Mouse (Mus musculus): ENCODE measurements around the gene Il20ra. TPM values are rescaled to one million over a fixed set of nuclear protein-coding genes. Genes with fewer than 3 reads are reported as not detected.
"Not testable (repeated sequence)": the region's sequence is repeated elsewhere in the genome, so short reads cannot be mapped to it uniquely, and the experiment has no call there.

Gene Il20ra
- polyA plus RNA-seq, 1 experiment from 2014 or later = 0.18 TPM

DNA sequence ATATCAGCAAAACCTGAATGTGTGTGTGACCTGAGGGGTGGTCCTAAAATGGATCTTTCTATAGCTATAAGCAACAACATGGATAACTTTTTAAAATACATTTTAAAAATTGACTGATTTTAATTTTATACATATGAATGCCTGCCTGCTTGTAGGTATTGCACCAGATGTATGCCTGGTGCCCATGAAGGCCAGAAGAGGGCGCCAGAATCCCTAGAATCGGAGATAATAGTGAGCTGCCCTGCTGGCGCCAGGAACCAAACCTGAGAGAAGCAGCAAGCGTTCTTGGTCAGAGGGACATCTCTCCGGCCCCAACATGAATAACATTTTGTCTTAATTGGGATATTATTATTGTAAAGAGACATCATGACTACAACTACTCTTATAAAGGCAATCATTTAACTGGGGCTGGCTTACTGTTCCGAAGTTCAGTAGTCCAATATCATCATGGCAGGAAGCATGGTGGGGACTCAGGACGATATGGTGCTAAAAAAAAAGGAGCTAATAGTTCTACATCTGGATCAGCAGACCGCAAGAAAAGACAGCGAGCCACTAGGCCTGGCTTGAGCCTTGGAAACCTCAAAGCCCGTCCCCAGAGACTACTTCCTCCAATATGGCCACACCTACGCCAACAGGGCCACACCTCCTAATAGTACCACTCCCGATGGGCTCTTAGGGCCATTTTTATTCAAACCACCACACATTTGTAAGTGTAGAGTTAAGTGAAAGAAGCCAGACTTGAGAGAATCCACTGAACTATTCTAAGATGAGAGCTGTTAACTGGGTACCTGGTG lies 3.9 kb upstream of the Il20ra start:
- no peak for ATAC-seq (ENCODE audit: low FRiP score)
- Histone ChIP-seq H3K27me3 (peaks cover 29% of the 10 kb centered on the region), H3K36me3 (no peaks in the 10 kb centered on the region), H3K9me3 (no peaks in the 10 kb centered on the region), H3K9ac (no peak overlapping the region), H3K4me2 (no peak overlapping the region), H3K4me3 (no peak overlapping the region), H3K4me1 (replicated peaks) (peaks cover 10% of the 10 kb centered on the region), H3K27ac (no peak overlapping the region)
- WGBS = 60% methylated on average over 12 of the region's 12 CpGs

DNA sequence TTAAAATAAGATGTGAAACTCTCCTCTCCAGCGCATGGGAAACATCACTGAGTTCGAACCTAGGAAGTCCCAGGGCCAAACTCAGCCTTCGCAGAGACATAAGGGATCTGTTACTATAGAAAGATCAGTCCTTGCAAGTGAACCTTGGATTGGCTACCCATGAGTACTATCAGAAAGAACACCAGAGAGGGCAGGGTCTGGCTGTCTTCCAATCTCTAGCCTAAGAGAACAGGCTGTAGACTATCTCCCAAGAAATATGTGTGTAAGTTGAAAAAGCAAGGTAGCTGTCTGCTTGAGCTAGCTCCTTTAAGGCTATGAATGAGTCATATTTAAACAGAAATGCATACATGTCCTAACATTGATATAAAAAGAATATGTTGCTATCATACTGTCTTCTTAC lies 1.4 kb upstream of the Il20ra start:
- H3K36me3 ChIP-seq = no peaks in the 10 kb centered on the region
- WGBS = 87% methylated on average over 3 of the region's 3 CpGs
- H3K27ac ChIP-seq = no peak overlapping the region
- H3K9me3 ChIP-seq = no peaks in the 10 kb centered on the region
- H3K9ac ChIP-seq = no peak overlapping the region
- H3K4me3 ChIP-seq = no peak overlapping the region
- peaks cover 37% of the 10 kb centered on the region for H3K27me3 ChIP-seq
- no peak overlapping the region for H3K4me2 ChIP-seq
- ATAC-seq (ENCODE audit: low FRiP score) = no peak
- H3K4me1 ChIP-seq (replicated peaks) = peaks cover 10% of the 10 kb centered on the region

DNA sequence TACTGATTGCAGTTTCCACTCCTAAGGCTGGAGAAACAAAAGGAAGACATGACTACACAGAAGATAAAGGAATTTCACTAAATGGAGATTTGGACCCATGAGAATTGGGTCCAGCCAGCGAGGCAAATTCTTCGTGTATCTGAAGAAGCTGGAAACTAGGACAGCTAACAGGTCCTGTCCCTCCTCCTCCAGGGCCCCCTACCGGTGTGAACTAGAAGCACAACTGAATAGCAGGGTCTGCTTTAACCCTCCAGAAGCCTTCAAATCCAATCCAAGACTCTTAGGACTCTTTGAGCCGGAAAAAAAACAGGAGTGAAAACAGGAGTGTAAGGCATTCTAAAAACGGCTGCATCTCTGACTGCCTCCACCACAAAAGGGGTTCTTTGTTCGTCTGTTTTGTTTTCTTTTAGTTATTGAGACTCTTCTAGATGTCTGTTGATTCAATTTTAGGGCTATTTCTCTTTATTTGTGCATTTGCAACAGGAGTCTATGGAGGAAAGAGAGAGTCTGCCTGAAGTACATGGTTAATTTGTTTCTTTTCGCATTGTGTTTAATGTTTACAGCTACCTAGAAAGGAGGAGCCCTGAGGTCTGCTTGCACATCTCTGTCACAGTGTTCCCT lies 709 bp upstream of the Il20ra start:
- H3K27me3 ChIP-seq = peaks cover 37% of the 10 kb centered on the region
- 43% methylated on average over 7 of the region's 7 CpGs for WGBS
- ATAC-seq (ENCODE audit: low FRiP score) = no peak
- H3K27ac ChIP-seq = no peak overlapping the region
- H3K9ac ChIP-seq = no peak overlapping the region
- peaks cover 10% of the 10 kb centered on the region for H3K4me1 ChIP-seq (replicated peaks)
- H3K4me3 ChIP-seq = no peak overlapping the region
- H3K4me2 ChIP-seq = peak overlapping the region; percentile 87
- H3K36me3 ChIP-seq = no peaks in the 10 kb centered on the region
- H3K9me3 ChIP-seq = no peaks in the 10 kb centered on the region

DNA sequence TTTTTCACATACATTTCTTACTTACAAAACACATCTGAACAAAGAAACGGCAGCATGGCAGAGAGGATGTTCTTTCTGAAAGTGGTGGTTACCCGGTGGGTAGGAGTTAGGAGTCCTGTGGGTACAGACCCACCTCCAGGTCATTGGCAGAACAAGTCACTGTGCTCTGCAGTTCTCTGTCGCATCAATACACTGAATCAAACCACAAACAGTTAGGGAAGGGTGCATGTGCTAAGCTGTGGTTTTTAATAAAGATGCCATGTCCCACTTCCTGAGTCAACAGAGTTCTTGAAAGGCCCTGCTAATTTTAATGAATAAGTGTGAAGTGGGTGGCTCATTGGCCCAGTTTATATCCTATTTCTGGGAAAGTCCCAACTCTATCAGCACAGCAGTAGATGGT lies 6.3 kb downstream of the Il20ra start:
- H3K9ac ChIP-seq = no peak overlapping the region
- peaks cover 7% of the 10 kb centered on the region for H3K27me3 ChIP-seq
- no peaks in the 10 kb centered on the region for H3K36me3 ChIP-seq
- no peak overlapping the region for H3K4me2 ChIP-seq
- no peak overlapping the region for H3K4me3 ChIP-seq
- no peak for ATAC-seq (ENCODE audit: low FRiP score)
- H3K9me3 ChIP-seq = no peaks in the 10 kb centered on the region
- WGBS = 92% methylated on average over 3 of the region's 3 CpGs
- H3K4me1 ChIP-seq (replicated peaks) = no peaks in the 10 kb centered on the region
- H3K27ac ChIP-seq = no peak overlapping the region

DNA sequence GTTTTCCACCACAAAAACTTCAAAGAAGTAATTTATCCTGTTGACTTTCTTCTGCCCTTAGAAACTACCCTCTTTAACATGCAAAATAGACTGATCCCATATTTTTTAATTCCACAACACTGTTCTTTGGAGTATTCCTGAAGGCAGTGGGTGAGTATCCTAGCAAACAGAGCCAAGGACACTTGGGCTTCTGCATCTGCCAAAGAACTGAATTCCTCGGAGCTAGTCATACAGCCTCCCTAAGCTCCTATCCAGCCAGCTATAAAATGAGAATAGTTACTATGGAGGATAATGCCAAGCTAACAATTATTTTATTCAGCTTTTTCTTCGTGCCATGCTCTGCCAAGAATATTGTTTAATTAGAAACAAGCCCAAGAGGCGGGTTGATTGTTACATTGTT lies 9.9 kb downstream of the Il20ra start:
- Histone ChIP-seq H3K4me3 (no peak overlapping the region), H3K9me3 (no peaks in the 10 kb centered on the region), H3K4me1 (replicated peaks) (no peaks in the 10 kb centered on the region), H3K27ac (no peak overlapping the region), H3K36me3 (no peaks in the 10 kb centered on the region), H3K9ac (no peak overlapping the region), H3K27me3 (no peaks in the 10 kb centered on the region), H3K4me2 (no peak overlapping the region)
- WGBS = 71% methylated on average over 3 of the region's 3 CpGs
- no peak for ATAC-seq (ENCODE audit: low FRiP score)

DNA sequence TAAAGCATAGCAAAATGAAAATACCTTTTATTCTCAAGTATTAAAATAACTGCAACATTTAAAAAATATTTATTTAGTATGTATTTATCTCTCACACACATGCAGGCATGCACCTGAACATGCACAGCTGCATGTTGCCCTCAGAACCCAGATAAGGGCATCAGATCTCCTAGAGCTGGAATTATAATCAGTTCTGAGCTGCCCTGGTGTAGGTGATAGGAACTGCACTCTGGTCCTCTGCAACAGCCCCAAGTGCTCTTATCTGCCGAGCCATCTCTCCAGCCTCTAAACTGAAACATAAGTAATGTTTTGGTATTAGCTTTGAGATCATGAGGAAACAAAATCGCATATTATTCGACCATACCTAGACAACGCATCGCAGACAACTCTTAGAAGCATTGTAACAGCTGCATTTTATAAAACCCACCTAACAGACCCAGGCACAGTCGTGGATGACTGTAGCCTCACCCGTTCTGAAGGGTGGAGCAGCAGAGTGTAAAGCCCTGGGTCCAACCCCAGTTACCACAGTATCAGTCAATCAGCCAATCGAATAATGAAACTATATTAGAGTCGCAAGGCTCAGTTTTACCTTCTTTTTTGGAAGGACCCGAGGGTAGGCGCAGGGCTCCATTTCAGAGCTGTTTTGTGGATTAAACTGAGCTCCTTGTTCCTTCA lies 11.9 kb downstream of the Il20ra start:
- WGBS = 93% methylated on average over 11 of the region's 11 CpGs
- Histone ChIP-seq H3K4me2 (no peak overlapping the region), H3K9ac (no peak overlapping the region), H3K27me3 (no peaks in the 10 kb centered on the region), H3K27ac (no peak overlapping the region), H3K4me3 (no peak overlapping the region), H3K36me3 (no peaks in the 10 kb centered on the region), H3K9me3 (no peaks in the 10 kb centered on the region), H3K4me1 (replicated peaks) (no peaks in the 10 kb centered on the region)
- no peak for ATAC-seq (ENCODE audit: low FRiP score)

DNA sequence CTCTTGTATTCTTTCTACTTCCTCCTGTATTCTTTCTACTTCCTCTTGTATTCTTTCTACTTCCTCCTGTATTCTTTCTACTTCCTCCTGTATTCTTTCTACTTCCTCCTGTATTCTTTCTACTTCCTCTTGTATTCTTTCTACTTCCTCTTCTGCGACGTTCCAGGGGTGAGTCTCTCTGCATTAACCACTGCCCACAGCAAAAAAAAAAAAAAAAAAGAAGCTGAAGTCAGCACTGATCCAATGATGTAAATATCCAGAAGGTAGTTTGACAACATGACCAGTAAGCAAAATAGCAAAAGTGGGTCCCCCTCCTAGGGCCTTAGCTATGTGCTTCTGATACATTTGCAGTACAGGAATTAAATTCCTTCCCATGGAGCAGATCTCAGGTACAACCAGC lies 26.1 kb downstream of the Il20ra start:
- not testable (repeated sequence) for H3K27ac ChIP-seq, H3K9me3 ChIP-seq, H3K27me3 ChIP-seq

DNA sequence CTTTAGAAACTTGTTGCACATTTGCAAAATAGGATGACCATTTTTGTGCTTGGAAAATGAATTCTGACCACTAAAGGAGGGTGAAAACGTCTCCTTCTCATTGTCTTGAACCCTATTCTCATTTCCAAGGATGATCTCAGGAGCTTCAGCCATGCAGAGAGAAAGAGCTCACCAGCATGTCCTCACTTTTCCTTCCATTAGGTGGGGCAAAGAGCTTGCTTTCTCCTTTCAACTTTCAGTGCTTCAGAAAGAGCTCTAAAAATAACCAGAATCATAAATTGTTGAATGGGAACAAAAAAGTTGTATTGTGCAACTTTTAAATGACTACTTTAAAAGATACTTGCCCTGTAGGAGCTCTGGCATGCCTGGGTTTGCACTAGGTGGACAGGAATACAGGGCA lies 33.3 kb downstream of the Il20ra start:
- Histone ChIP-seq H3K27ac (no peak overlapping the region), H3K4me1 (replicated peaks) (no peaks in the 10 kb centered on the region), H3K4me2 (no peak overlapping the region), H3K9me3 (no peaks in the 10 kb centered on the region), H3K36me3 (no peaks in the 10 kb centered on the region), H3K4me3 (no peak overlapping the region), H3K27me3 (no peaks in the 10 kb centered on the region), H3K9ac (no peak overlapping the region)
- 42% methylated on average over 1 of the region's 1 CpGs for WGBS
- no peak for ATAC-seq (ENCODE audit: low FRiP score)

More for the DNA sequence above, 26.1 kb downstream of the Il20ra start:
- WGBS = 98% methylated on average over 2 of the region's 2 CpGs
- not testable (repeated sequence) for H3K4me3 ChIP-seq; H3K4me2 ChIP-seq; ATAC-seq (ENCODE audit: low FRiP score); H3K9ac ChIP-seq; H3K4me1 ChIP-seq (replicated peaks); H3K36me3 ChIP-seq

DNA sequence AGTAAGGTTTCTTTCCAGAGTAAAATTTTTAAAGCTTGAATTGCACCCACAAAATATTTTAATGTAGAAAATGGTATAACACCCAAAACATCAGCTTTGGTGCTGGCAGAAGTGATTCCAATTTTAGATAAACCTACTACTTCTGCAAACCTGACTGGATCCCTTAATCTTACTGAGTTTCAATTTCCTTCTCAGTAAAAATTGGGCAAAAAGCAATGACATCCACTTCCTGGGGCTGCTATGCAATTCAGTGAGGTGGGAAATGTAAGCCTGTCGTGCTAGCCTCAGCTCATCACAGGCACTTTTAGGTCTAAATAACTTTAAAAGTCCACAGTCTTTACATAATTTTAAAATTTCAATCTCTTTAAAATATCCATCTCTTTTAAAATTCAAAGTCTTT lies 33.8 kb downstream of the Il20ra start:
- H3K27me3 ChIP-seq = no peaks in the 10 kb centered on the region
- no peaks in the 10 kb centered on the region for H3K4me1 ChIP-seq (replicated peaks)
- no peak overlapping the region for H3K4me2 ChIP-seq
- H3K9ac ChIP-seq = no peak overlapping the region
- 79% methylated on average over 1 of the region's 1 CpGs for WGBS
- ATAC-seq (ENCODE audit: low FRiP score) = no peak
- H3K36me3 ChIP-seq = no peaks in the 10 kb centered on the region
- no peak overlapping the region for H3K4me3 ChIP-seq
- H3K9me3 ChIP-seq = no peaks in the 10 kb centered on the region
- no peak overlapping the region for H3K27ac ChIP-seq

DNA sequence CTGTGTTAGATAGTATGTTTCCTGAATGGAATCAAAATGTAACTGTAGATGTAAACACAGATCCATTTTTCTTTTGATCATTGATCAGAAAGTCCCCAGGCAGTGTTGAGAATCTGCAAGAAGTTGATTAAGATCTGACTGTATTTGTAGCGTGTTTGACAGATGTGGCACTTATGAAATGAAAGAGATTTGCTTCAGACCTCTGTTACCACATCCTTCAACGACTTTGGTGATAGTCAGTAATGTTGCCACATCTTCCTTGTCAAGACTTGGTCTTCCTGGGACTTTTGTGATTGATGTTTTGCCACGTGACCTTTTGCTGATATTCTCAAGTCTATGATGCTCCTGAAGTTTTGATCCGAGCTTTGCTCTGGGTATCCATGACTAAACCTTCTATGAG lies 35.3 kb downstream of the Il20ra start:
- Histone ChIP-seq H3K36me3 (no peaks in the 10 kb centered on the region), H3K9me3 (no peaks in the 10 kb centered on the region), H3K27me3 (no peaks in the 10 kb centered on the region), H3K4me3 (no peak overlapping the region), H3K9ac (no peak overlapping the region), H3K4me2 (no peak overlapping the region), H3K27ac (no peak overlapping the region), H3K4me1 (replicated peaks) (no peaks in the 10 kb centered on the region)
- ATAC-seq (ENCODE audit: low FRiP score) = no peak
- 86% methylated on average over 4 of the region's 4 CpGs for WGBS

DNA sequence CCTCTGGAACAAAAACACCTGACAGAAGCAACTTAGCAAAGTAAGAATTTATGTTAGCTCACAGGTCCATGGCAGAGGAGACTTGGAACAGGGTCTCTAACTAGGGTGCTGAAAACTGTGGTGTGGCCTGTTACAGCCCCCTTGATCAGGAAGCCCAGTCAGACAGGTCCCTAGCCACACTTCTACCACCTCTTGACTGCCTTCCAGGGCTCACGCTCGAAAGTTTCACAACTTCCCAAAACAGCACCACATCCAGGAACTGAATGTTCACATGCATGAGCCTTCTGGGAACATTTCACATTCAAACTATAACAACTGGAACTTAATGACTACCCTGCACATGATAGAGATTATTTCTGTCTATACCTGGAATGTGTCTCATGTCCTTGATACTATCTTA lies 53.1 kb downstream of the Il20ra start:
- Histone ChIP-seq H3K4me1 (replicated peaks) (no peaks in the 10 kb centered on the region), H3K27me3 (no peaks in the 10 kb centered on the region), H3K4me3 (no peak overlapping the region), H3K27ac (no peak overlapping the region), H3K4me2 (no peak overlapping the region), H3K9ac (no peak overlapping the region), H3K9me3 (no peaks in the 10 kb centered on the region), H3K36me3 (no peaks in the 10 kb centered on the region)
- WGBS = 88% methylated on average over 2 of the region's 2 CpGs
- no peak for ATAC-seq (ENCODE audit: low FRiP score)

DNA sequence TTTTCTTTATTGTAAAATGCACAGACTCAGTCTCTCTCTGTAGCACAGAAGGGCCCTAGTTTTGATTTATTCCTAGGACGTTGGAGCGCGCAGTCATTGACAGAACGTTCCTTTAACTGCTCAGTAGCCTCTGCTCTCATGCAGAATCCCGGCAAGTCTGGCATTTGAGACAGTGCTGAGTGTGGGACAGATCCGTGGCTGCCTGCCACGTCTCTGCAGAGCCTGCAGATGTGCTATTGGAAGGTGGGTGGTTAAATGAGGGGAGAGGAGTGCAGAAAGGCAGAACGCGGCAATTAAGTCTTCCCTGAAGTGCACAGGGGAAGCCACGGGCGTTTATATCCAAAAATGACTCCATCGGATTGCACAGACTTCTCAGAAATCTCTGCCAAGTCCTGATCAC lies 66.7 kb downstream of the Il20ra start:
- no peak overlapping the region for H3K4me2 ChIP-seq
- H3K27ac ChIP-seq = no peak overlapping the region
- WGBS = 80% methylated on average over 12 of the region's 12 CpGs
- ATAC-seq (ENCODE audit: low FRiP score) = 0 out of 2 replicates have a peak, but pooled peaks have one; percentile 68
- no peaks in the 10 kb centered on the region for H3K4me1 ChIP-seq (replicated peaks)
- H3K9me3 ChIP-seq = no peaks in the 10 kb centered on the region
- H3K4me3 ChIP-seq = no peak overlapping the region
- H3K27me3 ChIP-seq = no peaks in the 10 kb centered on the region
- H3K36me3 ChIP-seq = no peaks in the 10 kb centered on the region
- H3K9ac ChIP-seq = no peak overlapping the region

Data from hindbrain, embryonic 13.5 days (tissue).